Comparison of ENCODE assay signal across 18 mouse cellular contexts in the genomic region with DNA sequence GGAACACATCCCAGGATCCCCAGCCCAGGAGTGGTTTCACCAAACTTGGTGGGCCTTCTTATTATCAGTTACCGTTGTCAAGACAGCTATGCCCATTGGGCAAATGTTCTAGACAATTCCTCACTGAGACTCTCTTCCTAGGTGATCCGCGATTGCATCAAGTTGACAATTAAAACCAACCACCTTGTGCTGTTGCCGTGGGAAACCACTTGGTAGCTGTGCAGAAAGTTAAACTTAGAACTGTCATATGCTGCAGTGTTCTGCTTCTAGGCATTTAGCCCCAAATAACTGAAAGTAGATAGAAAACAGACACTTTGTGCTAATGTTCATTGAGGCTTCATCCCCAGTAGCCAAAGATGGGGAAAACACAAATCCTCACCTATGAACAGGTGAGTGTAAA.
"Had no signal": no experiment of that assay in that cellular context is flagged by ENCODE, and none has a peak within 500 bp of the region (broad histone marks: within the 10 kb centered on the region; RNA-seq: fewer than 3 reads in every experiment).

No protein-coding gene starts in this region.

- H3K27me3 ChIP-seq: midbrain, embryonic 12.5 days; neural tube, embryonic 13.5 days; neural tube, embryonic 15.5 days; stomach, embryonic 15.5 days had no signal

- H3K9ac ChIP-seq: liver, embryonic 14.5 days; lung, embryonic 14.5 days; midbrain, embryonic 12.5 days; neural tube, embryonic 13.5 days; neural tube, embryonic 15.5 days; stomach, embryonic 15.5 days had no signal

- DNase-seq: lung, adult 18-20 months; lung, embryonic 14.5 days; lung, postnatal 10 days; lung, postnatal 4 days; midbrain, embryonic 14.5 days; right cerebral cortex, postnatal 14 days; thymus, adult 18-20 months; thymus, postnatal 14 days; thymus, postnatal 36 days had no signal

- ATAC-seq: midbrain, embryonic 16.5 days had no signal

- H3K4me1 ChIP-seq: stomach, embryonic 15.5 days had no signal

- H3K9me3 ChIP-seq: midbrain, embryonic 10.5 days; midbrain, embryonic 12.5 days; neural tube, embryonic 13.5 days; neural tube, embryonic 15.5 days; stomach, embryonic 15.5 days had no signal

- H3K27ac ChIP-seq: liver, embryonic 14.5 days; midbrain, embryonic 10.5 days; midbrain, embryonic 12.5 days; neural tube, embryonic 13.5 days; neural tube, embryonic 15.5 days; stomach, embryonic 15.5 days; stomach, postnatal 0 days had no signal

- H3K4me2 ChIP-seq: lung, embryonic 14.5 days; midbrain, embryonic 12.5 days; neural tube, embryonic 13.5 days; neural tube, embryonic 15.5 days; stomach, embryonic 15.5 days had no signal

- H3K36me3 ChIP-seq: midbrain, embryonic 10.5 days; midbrain, embryonic 12.5 days; neural tube, embryonic 13.5 days; neural tube, embryonic 15.5 days; stomach, embryonic 15.5 days had no signal

- H3K4me3 ChIP-seq: midbrain, embryonic 10.5 days; midbrain, embryonic 12.5 days; myocyte; neural tube, embryonic 13.5 days; neural tube, embryonic 15.5 days; stomach, embryonic 15.5 days had no signal
